Mouse (Mus musculus) limb, embryonic 13.5 days (tissue): Measurements from ENCODE around the gene Fbxo6. TPM values are rescaled to one million over a fixed set of nuclear protein-coding genes. Genes with fewer than 3 reads are reported as not detected.
A peak's percentile ranks its signal among the peaks of the same experiment; 100 is the strongest.

ENCODE experiments used
- ATAC-seq: fragments of 200-750 bp; cut with Nextera tagmentation; 2 replicates; pipeline ENCODE4 v1.8.0; 2017; ENCODE audit warnings: low read depth, moderate number of reproducible peaks, moderate TSS enrichment; ENCODE audit not compliant: low FRiP score
- H3K27ac ChIP-seq: fragments of 300-500 bp; sonication (generic); 2 replicates; pipeline ENCODE4 v1.5.1; 2015; ENCODE audit warnings: inconsistent platforms, mild to moderate bottlenecking, moderate library complexity
- H3K27me3 ChIP-seq: fragments of 300-500 bp; sonication (generic); 2 replicates; pipeline ENCODE4 v1.6.1; 2015; ENCODE audit warnings: mild to moderate bottlenecking, inconsistent platforms
- H3K36me3 ChIP-seq: fragments of 300-500 bp; sonication (generic); 2 replicates; pipeline ENCODE4 v1.6.1; 2015; ENCODE audit warnings: inconsistent platforms, mild to moderate bottlenecking, moderate library complexity
- H3K4me1 ChIP-seq: fragments of 300-500 bp; sonication (generic); 2 replicates; pipeline ENCODE4 v1.6.1; 2015; ENCODE audit warnings: inconsistent platforms
- H3K4me2 ChIP-seq: fragments of 300-500 bp; sonication (generic); replicated peaks from 2 replicates; pipeline ENCODE4 v1.6.1; 2015; ENCODE audit warnings: inconsistent platforms, mild to moderate bottlenecking, moderate library complexity
- H3K4me3 ChIP-seq: fragments of 300-500 bp; sonication (generic); 2 replicates; pipeline ENCODE4 v1.5.1; 2015; ENCODE audit warnings: moderate library complexity, mild to moderate bottlenecking, inconsistent platforms
- H3K9ac ChIP-seq: fragments of 300-500 bp; sonication (generic); 2 replicates; pipeline ENCODE4 v1.6.1; 2015; ENCODE audit warnings: mild to moderate bottlenecking, inconsistent platforms
- H3K9me3 ChIP-seq: fragments of 300-500 bp; sonication (generic); 2 replicates; pipeline ENCODE4 v1.6.1; 2016; ENCODE audit warnings: inconsistent platforms
- WGBS: fragments of 180-500 bp; shearing (Covaris S2); methylation state at CpG from one replicate; pipeline ENCODE4 v1.1.7; 2015; 5-methylcytosine and 5-hydroxymethylcytosine counted together
- polyA plus RNA-seq: library from polyadenylated mRNA; unstranded; fragments of >200 nt; fragmentation: Nextera tagmentation; extraction: Ambion mirVana; gene quantifications from 2 replicates; pipeline ENCODE4 v1.2.1, GENCODE M21; 2015

The Fbxo6 gene
- polyA plus RNA-seq, 1 experiment from 2014 or later = 11.9 TPM

GRCm38 (mm10) chr4:148159544-148160435, 7.8 kb upstream of the Fbxo6 start:
- peaks cover 35% of the 10 kb centered on the region for H3K4me1 ChIP-seq
- peak overlapping the region; percentile 74 for H3K9ac ChIP-seq
- peak overlapping the region; percentile 44; the same call in 1 of the 2 replicates for H3K27ac ChIP-seq
- H3K4me3 ChIP-seq = peak overlapping the region; percentile 68
- ATAC-seq = peak; percentile 91
- H3K27me3 ChIP-seq = peaks cover 47% of the 10 kb centered on the region
- WGBS = under 1% methylated on average over 50 of the region's 55 CpGs
- peak overlapping the region; percentile 97 for H3K4me2 ChIP-seq
- peaks cover 28% of the 10 kb centered on the region for H3K36me3 ChIP-seq
- H3K9me3 ChIP-seq = no peaks in the 10 kb centered on the region

DNA sequence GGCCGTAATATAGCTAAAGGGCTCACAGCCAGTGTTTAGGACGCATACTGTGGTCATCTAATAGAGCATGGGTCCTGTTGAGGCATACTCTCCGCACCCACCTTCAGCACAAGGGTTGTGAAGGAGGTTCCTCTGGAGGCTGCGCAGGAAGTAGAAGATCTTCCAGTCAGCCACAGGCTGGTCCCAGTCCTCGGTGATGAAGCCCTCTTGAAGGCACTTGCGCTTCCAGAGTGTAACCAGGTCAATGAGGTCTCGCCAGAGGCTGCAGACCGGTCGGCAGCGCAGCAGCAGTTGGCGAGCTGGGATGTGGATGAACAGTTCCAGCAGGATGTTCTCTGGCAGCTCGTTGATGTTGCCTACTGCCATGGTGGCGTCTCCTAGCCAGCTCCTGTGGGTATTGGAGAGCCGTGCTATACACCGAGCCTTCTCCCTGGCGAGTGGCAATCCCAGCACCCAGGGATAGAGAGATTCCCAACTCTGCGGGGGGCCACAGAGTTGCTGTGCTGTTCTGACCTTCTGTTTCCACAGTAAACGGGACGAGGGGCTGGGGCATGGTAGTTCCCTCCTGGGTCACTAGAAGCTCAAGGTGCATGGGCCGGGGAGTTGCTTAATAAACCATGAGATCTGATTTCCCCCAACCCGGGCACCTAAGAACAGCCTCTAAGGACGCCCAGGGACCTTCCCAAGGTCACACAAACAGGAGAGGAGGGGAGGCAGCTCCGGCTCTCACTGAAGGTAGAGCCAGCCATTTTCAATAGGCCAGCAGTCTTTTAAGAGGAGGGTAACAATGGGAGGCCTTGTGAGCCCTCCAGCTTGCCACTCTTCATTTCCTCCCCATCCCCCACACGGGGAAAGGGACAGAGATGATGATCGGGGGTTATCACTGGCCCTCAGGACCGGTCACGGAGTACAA, 6.8 kb upstream of the Fbxo6 start:
- peaks cover 33% of the 10 kb centered on the region for H3K36me3 ChIP-seq
- 31% methylated on average over 27 of the region's 27 CpGs for WGBS
- H3K9ac ChIP-seq = peak overlapping the region; percentile 74
- ATAC-seq = no peak
- no peak overlapping the region for H3K27ac ChIP-seq
- peak overlapping the region; percentile 68 for H3K4me3 ChIP-seq
- peaks cover 36% of the 10 kb centered on the region for H3K27me3 ChIP-seq
- no peaks in the 10 kb centered on the region for H3K9me3 ChIP-seq
- H3K4me2 ChIP-seq = peak overlapping the region; percentile 97
- peaks cover 25% of the 10 kb centered on the region for H3K4me1 ChIP-seq

DNA sequence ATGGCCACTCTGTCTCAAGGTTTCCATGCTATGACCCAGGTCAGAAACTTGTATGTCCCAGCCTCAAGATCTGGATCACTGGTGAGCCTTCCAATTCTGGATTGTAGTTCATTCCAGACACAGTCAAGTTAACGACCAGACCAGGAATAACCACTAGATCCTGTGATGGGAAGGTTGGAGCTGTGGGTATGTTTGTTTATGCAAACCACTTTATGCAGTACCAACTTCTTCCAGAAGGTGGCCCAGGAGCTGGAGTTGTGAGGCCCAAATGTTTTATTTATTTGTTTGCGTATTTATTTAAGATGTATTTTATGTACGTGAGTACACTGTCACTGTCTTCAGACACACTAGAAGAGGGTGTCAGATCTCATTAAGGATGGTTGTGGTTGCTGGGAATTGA, 3.0 kb upstream of the Fbxo6 start:
- H3K4me3 ChIP-seq = no peak overlapping the region
- H3K9me3 ChIP-seq = no peaks in the 10 kb centered on the region
- H3K9ac ChIP-seq = no peak overlapping the region
- peaks cover 29% of the 10 kb centered on the region for H3K4me1 ChIP-seq
- H3K27ac ChIP-seq = no peak overlapping the region
- H3K27me3 ChIP-seq = no peaks in the 10 kb centered on the region; the same call in 1 of the 2 replicates
- ATAC-seq = no peak
- H3K4me2 ChIP-seq = no peak overlapping the region
- peaks cover 37% of the 10 kb centered on the region for H3K36me3 ChIP-seq
- 55% methylated on average over 3 of the region's 3 CpGs for WGBS

- no peaks in the 10 kb centered on the region for H3K9me3 ChIP-seq
- no peak overlapping the region for H3K4me3 ChIP-seq
- H3K9ac ChIP-seq = no peak overlapping the region
- no peak for ATAC-seq
- H3K27me3 ChIP-seq = no peaks in the 10 kb centered on the region; the same call in 1 of the 2 replicates
- WGBS = 88% methylated on average over 4 of the region's 4 CpGs
- H3K4me2 ChIP-seq = no peak overlapping the region
- peaks cover 33% of the 10 kb centered on the region for H3K4me1 ChIP-seq
- H3K36me3 ChIP-seq = peaks cover 37% of the 10 kb centered on the region
- no peak overlapping the region for H3K27ac ChIP-seq
Measured at GRCm38 (mm10) chr4:148154006-148154405, 2.1 kb upstream of the Fbxo6 start.

- Histone ChIP-seq H3K4me3 (no peak overlapping the region), H3K9me3 (no peaks in the 10 kb centered on the region), H3K9ac (no peak overlapping the region), H3K4me2 (no peak overlapping the region), H3K27me3 (no peaks in the 10 kb centered on the region), H3K4me1 (peaks cover 26% of the 10 kb centered on the region), H3K36me3 (peaks cover 38% of the 10 kb centered on the region), H3K27ac (no peak overlapping the region)
- no peak for ATAC-seq
- 80% methylated on average over 5 of the region's 5 CpGs for WGBS
Measured at GRCm38 (mm10) chr4:148152547-148152946, 607 bp upstream of the Fbxo6 start.

- Histone ChIP-seq H3K27ac (no peak overlapping the region), H3K36me3 (peaks cover 35% of the 10 kb centered on the region)
Measured at GRCm38 (mm10) chr4:148150953-148151266, 1.0 kb downstream of the Fbxo6 start.

DNA sequence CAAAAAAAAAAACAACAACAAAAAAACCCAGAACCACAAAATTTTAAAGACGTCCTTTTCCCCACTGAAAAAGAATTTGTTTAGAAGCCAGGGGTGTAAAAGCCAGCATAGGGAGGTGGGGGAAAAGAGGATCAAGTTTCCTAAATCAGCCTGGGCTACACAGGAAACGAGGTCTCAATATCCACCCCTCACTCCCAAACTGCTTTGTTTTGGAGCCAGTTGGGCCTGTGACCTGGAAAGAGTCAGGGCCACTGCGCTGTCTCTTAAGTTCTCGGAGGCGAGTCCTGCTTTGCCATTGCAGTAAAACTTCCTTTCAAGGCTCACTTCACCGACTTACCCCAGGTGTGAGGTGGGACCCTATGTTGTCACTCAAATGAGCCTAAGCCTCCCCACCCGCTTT, 1.7 kb downstream of the Fbxo6 start:
- 0 out of 2 replicates have a peak overlapping the region, but pooled peaks have one; percentile 2 for H3K4me3 ChIP-seq
- 25% methylated on average over 7 of the region's 7 CpGs for WGBS
- peaks cover 35% of the 10 kb centered on the region for H3K36me3 ChIP-seq
- H3K4me2 ChIP-seq = 0 out of 2 replicates have a peak overlapping the region, but pooled peaks have one; percentile 11
- peaks cover 26% of the 10 kb centered on the region for H3K4me1 ChIP-seq
- no peak overlapping the region for H3K9ac ChIP-seq
- H3K27me3 ChIP-seq = no peaks in the 10 kb centered on the region
- no peaks in the 10 kb centered on the region for H3K9me3 ChIP-seq
- no peak for ATAC-seq
- H3K27ac ChIP-seq = 0 out of 2 replicates have a peak overlapping the region, but pooled peaks have one; percentile 15

More at GRCm38 (mm10) chr4:148150953-148151266, 1.0 kb downstream of the Fbxo6 start:
- ATAC-seq = no peak
- 51% methylated on average over 3 of the region's 3 CpGs for WGBS
- Histone ChIP-seq H3K4me3 (peak overlapping the region; percentile 68), H3K27me3 (no peaks in the 10 kb centered on the region), H3K9me3 (no peaks in the 10 kb centered on the region), H3K9ac (peak overlapping the region; percentile 73), H3K4me2 (peak overlapping the region; percentile 97), H3K4me1 (peaks cover 26% of the 10 kb centered on the region)

DNA sequence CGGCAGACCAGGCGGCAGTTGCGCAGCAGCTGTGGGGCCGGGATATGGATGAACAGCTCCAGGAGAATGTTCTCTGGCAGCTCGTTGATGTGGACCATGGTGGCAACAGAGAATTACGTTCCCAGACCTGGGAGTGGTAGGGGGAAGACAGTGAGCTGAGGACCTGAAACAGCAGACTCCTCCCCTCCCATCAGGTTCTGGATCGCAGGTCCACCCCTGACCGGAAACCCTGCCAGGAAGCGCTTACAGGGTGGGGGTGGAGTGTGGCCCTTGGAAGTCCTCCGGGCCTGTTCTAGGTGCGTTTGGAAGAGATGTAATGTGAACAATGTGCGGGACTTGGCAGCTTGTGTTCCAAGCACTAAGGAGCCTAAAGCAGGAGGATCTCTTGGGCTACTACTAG, 2.4 kb downstream of the Fbxo6 start:
- WGBS = 42% methylated on average over 12 of the region's 12 CpGs
- Histone ChIP-seq H3K4me2 (no peak overlapping the region; the same call in 1 of the 2 replicates), H3K4me3 (no peak overlapping the region), H3K27me3 (no peaks in the 10 kb centered on the region), H3K4me1 (peaks cover 26% of the 10 kb centered on the region), H3K27ac (peak overlapping the region; percentile 33), H3K9me3 (no peaks in the 10 kb centered on the region), H3K9ac (no peak overlapping the region), H3K36me3 (peaks cover 41% of the 10 kb centered on the region)
- ATAC-seq = no peak

DNA sequence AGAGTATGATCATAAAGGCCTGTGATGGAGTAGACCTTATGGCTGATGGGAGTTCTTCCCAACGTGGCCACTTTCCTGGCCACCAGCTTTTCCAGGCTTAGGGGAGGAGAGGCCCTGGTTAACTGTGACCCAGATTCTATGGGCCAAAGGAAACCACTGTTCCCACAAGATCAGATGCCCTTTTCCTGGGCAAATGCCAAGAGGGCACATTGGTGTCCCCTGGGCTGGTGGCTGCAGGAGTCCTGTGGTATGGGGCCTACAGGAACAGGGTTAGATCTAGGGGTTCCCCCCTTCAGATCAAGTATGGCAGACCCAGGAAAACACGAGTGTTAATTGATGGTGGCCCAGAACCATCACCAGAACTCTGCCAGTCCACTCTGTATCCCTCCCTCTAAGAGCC, 4.2 kb downstream of the Fbxo6 start:
- H3K36me3 ChIP-seq = peaks cover 42% of the 10 kb centered on the region
- H3K27ac ChIP-seq = no peak overlapping the region
- no peak overlapping the region for H3K4me2 ChIP-seq
- H3K9me3 ChIP-seq = no peaks in the 10 kb centered on the region
- no peak overlapping the region for H3K9ac ChIP-seq
- no peak for ATAC-seq
- no peak overlapping the region for H3K4me3 ChIP-seq
- 89% methylated on average over 2 of the region's 2 CpGs for WGBS
- peaks cover 26% of the 10 kb centered on the region for H3K4me1 ChIP-seq
- no peaks in the 10 kb centered on the region for H3K27me3 ChIP-seq

DNA sequence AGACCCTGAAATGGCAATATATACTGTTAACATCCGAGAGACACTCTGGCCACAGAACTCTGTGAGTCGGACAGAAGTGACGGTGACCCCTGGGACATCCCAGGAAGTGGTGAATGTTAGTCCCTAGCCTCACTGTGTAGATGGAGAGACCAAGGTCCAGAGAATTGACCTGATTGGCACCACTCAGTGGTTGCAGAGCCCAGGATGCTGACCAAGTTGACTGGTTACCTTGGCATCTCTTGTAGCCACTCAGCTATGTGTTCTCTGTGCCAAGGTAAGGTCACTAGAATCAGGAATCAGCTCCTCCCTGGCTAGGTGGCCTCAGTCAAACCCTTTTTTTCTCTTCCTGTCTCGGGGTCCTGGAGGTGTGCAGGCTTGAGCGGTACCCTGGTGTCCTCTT, 8.2 kb downstream of the Fbxo6 start:
- no peak for ATAC-seq
- Histone ChIP-seq H3K27me3 (no peaks in the 10 kb centered on the region), H3K36me3 (peaks cover 42% of the 10 kb centered on the region), H3K9ac (peak overlapping the region; percentile 14; the same call in 1 of the 2 replicates), H3K27ac (no peak overlapping the region), H3K4me2 (no peak overlapping the region), H3K9me3 (no peaks in the 10 kb centered on the region), H3K4me3 (no peak overlapping the region), H3K4me1 (peaks cover 16% of the 10 kb centered on the region)
- WGBS = 89% methylated on average over 5 of the region's 5 CpGs

GRCm38 (mm10) chr4:148140098-148141011, 11.6 kb downstream of the Fbxo6 start:
- peak; percentile 94 for ATAC-seq
- peaks cover 18% of the 10 kb centered on the region for H3K36me3 ChIP-seq
- peak overlapping the region; percentile 63 for H3K4me3 ChIP-seq
- H3K27me3 ChIP-seq = peaks cover 4% of the 10 kb centered on the region; the same call in 1 of the 2 replicates
- no peaks in the 10 kb centered on the region for H3K9me3 ChIP-seq
- H3K4me1 ChIP-seq = peaks cover 16% of the 10 kb centered on the region
- under 1% methylated on average over 65 of the region's 65 CpGs for WGBS
- peak overlapping the region; percentile 73 for H3K9ac ChIP-seq
- peak overlapping the region; percentile 82; the same call in 1 of the 2 replicates for H3K27ac ChIP-seq
- H3K4me2 ChIP-seq = peak overlapping the region; percentile 88
